Mouse (Mus musculus) intestine, postnatal 0 days (tissue): ENCODE measurements around the gene Glis3. TPM values are rescaled to one million over a fixed set of nuclear protein-coding genes. Genes with fewer than 3 reads are reported as not detected.

Source experiments
- ATAC-seq: fragments of 200-750 bp; cut with Nextera tagmentation; 2 replicates; pipeline ENCODE4 v1.8.0; 2017; ENCODE audit warnings: mild to moderate bottlenecking, moderate TSS enrichment, moderate library complexity
- H3K27ac ChIP-seq: fragments of 300-500 bp; sonication (generic); 2 replicates; pipeline ENCODE4 v1.5.1; 2014; ENCODE audit warnings: mild to moderate bottlenecking, low read depth, low read length, moderate library complexity
- H3K27me3 ChIP-seq: fragments of 300-500 bp; sonication (generic); replicated peaks from 2 replicates; pipeline ENCODE4 v1.6.1; 2014; ENCODE audit warnings: low read length, mixed read lengths; ENCODE audit not compliant: control insufficient read depth, insufficient read depth
- H3K36me3 ChIP-seq: fragments of 300-500 bp; sonication (generic); 2 replicates; pipeline ENCODE4 v1.6.1; 2014; ENCODE audit warnings: mild to moderate bottlenecking, moderate library complexity; ENCODE audit not compliant: control insufficient read depth, insufficient read depth
- H3K4me1 ChIP-seq: fragments of 300-500 bp; sonication (generic); replicated peaks from 2 replicates; pipeline ENCODE4 v1.6.1; 2014; ENCODE audit warnings: antibody characterized with exemption, low read length, mixed read lengths; ENCODE audit not compliant: control insufficient read depth, insufficient read depth
- H3K4me2 ChIP-seq: fragments of 300-500 bp; sonication (generic); replicated peaks from 2 replicates; pipeline ENCODE4 v1.6.1; 2014; ENCODE audit warnings: low read depth, mild to moderate bottlenecking, moderate library complexity
- H3K4me3 ChIP-seq: fragments of 300-500 bp; sonication (generic); 2 replicates; pipeline ENCODE4 v1.5.1; 2014; ENCODE audit warnings: low read depth, low read length
- H3K9ac ChIP-seq: fragments of 300-500 bp; sonication (generic); 2 replicates; pipeline ENCODE4 v1.6.1; 2014; ENCODE audit warnings: mild to moderate bottlenecking, low read depth, low read length
- H3K9me3 ChIP-seq: fragments of 300-500 bp; sonication (generic); 2 replicates; pipeline ENCODE4 v1.6.1; 2016; ENCODE audit warnings: mixed run types; ENCODE audit not compliant: control insufficient read depth
- CTCF ChIP-seq: sonication (generic); IDR thresholded peaks from 2 replicates; pipeline ENCODE4 v1.5.1; 2016; ENCODE audit warnings: low read depth, mild to moderate bottlenecking, control low read depth, antibody characterized with exemption, moderate library complexity
- WGBS: fragments of 180-500 bp; shearing (Covaris S2); extraction: QIAGEN DNeasy Blood & Tissue Kit; methylation state at CpG from one replicate; pipeline ENCODE4 v1.1.7; 2014; 5-methylcytosine and 5-hydroxymethylcytosine counted together
- polyA plus RNA-seq: library from polyadenylated mRNA; unstranded; fragments of >200 nt; fragmentation: Nextera tagmentation; extraction: Ambion mirVana; gene quantifications from 2 replicates; pipeline ENCODE4 v1.2.1, GENCODE M21; 2015

The Glis3 gene
- polyA plus RNA-seq, 1 experiment from 2014 or later = 0.86 TPM

GRCm38 (mm10) chr19:28337574-28337973, 342.3 kb downstream of the Glis3 start:
- no peak overlapping the region for H3K4me3 ChIP-seq
- no peak for ATAC-seq
- H3K4me1 ChIP-seq = no peaks in the 10 kb centered on the region
- TF ChIP-seq CTCF = no peak
- no peaks in the 10 kb centered on the region for H3K9me3 ChIP-seq
- no peaks in the 10 kb centered on the region for H3K36me3 ChIP-seq
- no peak overlapping the region for H3K27ac ChIP-seq
- H3K9ac ChIP-seq = no peak overlapping the region
- H3K27me3 ChIP-seq = no peaks in the 10 kb centered on the region
- H3K4me2 ChIP-seq = no peak overlapping the region
- 62% methylated on average over 3 of the region's 3 CpGs for WGBS

- 78% methylated on average over 4 of the region's 4 CpGs for WGBS
- no peak overlapping the region for H3K4me2 ChIP-seq
- H3K9ac ChIP-seq = no peak overlapping the region
- TF ChIP-seq CTCF = no peak
- H3K27ac ChIP-seq = no peak overlapping the region
- H3K27me3 ChIP-seq = no peaks in the 10 kb centered on the region
- ATAC-seq = no peak
- H3K4me3 ChIP-seq = no peak overlapping the region
- no peaks in the 10 kb centered on the region for H3K4me1 ChIP-seq
- H3K9me3 ChIP-seq = no peaks in the 10 kb centered on the region
- H3K36me3 ChIP-seq = no peaks in the 10 kb centered on the region
These were observed 343.0 kb downstream of the Glis3 start for GRCm38 (mm10) chr19:28336651-28337510.

- TF ChIP-seq CTCF = no peak
- 83% methylated on average over 8 of the region's 8 CpGs for WGBS
These were observed 344.0 kb downstream of the Glis3 start for GRCm38 (mm10) chr19:28335890-28336289.

GRCm38 (mm10) chr19:28333007-28333766, 346.7 kb downstream of the Glis3 start:
- Histone ChIP-seq H3K27me3 (no peaks in the 10 kb centered on the region), H3K4me1 (no peaks in the 10 kb centered on the region), H3K9me3 (no peaks in the 10 kb centered on the region), H3K9ac (no peak overlapping the region), H3K4me2 (no peak overlapping the region), H3K36me3 (no peaks in the 10 kb centered on the region), H3K4me3 (no peak overlapping the region), H3K27ac (no peak overlapping the region)
- WGBS = 57% methylated on average over 11 of the region's 11 CpGs
- TF ChIP-seq CTCF = no peak
- no peak for ATAC-seq

More at GRCm38 (mm10) chr19:28335890-28336289, 344.0 kb downstream of the Glis3 start:
- Histone ChIP-seq H3K27me3 (no peaks in the 10 kb centered on the region), H3K4me2 (no peak overlapping the region), H3K36me3 (no peaks in the 10 kb centered on the region), H3K4me1 (no peaks in the 10 kb centered on the region), H3K9me3 (no peaks in the 10 kb centered on the region), H3K27ac (no peak overlapping the region), H3K9ac (no peak overlapping the region), H3K4me3 (no peak overlapping the region)
- no peak for ATAC-seq

GRCm38 (mm10) chr19:28328444-28329110, 351.3 kb downstream of the Glis3 start:
- ATAC-seq = no peak
- Histone ChIP-seq H3K36me3 (no peaks in the 10 kb centered on the region), H3K4me2 (no peak overlapping the region), H3K9ac (no peak overlapping the region), H3K9me3 (no peaks in the 10 kb centered on the region), H3K4me1 (no peaks in the 10 kb centered on the region), H3K4me3 (no peak overlapping the region), H3K27me3 (no peaks in the 10 kb centered on the region), H3K27ac (no peak overlapping the region)
- no peak for TF ChIP-seq CTCF
- 64% methylated on average over 16 of the region's 16 CpGs for WGBS

GRCm38 (mm10) chr19:28327536-28327935, 352.3 kb downstream of the Glis3 start:
- H3K9ac ChIP-seq = no peak overlapping the region
- WGBS = 89% methylated on average over 5 of the region's 5 CpGs
- H3K4me3 ChIP-seq = no peak overlapping the region
- no peak overlapping the region for H3K4me2 ChIP-seq
- no peaks in the 10 kb centered on the region for H3K4me1 ChIP-seq
- TF ChIP-seq CTCF = no peak
- H3K9me3 ChIP-seq = no peaks in the 10 kb centered on the region
- ATAC-seq = no peak
- H3K36me3 ChIP-seq = no peaks in the 10 kb centered on the region
- H3K27ac ChIP-seq = no peak overlapping the region
- no peaks in the 10 kb centered on the region for H3K27me3 ChIP-seq
